Comparison of ENCODE assay signal across 18 mouse cellular contexts in genomic region chr6:113541610-113542009, GRCm38 (mm10). TPM values are rescaled to one million over a fixed set of nuclear protein-coding genes. Genes with fewer than 3 reads are reported as not detected.
"Had no signal": no experiment of that assay in that cellular context is flagged by ENCODE, and none has a peak within 500 bp of the region (broad histone marks: within the 10 kb centered on the region; RNA-seq: fewer than 3 reads in every experiment).

No protein-coding gene starts in this region.

- H3K9ac ChIP-seq: limb, embryonic 13.5 days; lung, embryonic 14.5 days; midbrain, embryonic 15.5 days; neural tube, embryonic 12.5 days had no signal

- H3K27ac ChIP-seq: limb, embryonic 13.5 days; macrophage; midbrain, embryonic 15.5 days; neural tube, embryonic 12.5 days had no signal

- H3K4me1 ChIP-seq: limb, embryonic 13.5 days; megakaryocyte, embryonic 14.5 days; midbrain, embryonic 15.5 days; neural tube, embryonic 12.5 days had no signal

- H3K4me2 ChIP-seq: limb, embryonic 13.5 days; lung, embryonic 14.5 days; midbrain, embryonic 11.5 days; midbrain, embryonic 15.5 days; neural tube, embryonic 12.5 days had no signal

- H3K36me3 ChIP-seq: midbrain, embryonic 15.5 days had no signal

- ATAC-seq: midbrain, embryonic 15.5 days had no signal

- H3K4me3 ChIP-seq: limb, embryonic 13.5 days; megakaryocyte, embryonic 14.5 days; midbrain, embryonic 15.5 days; neural tube, embryonic 12.5 days had no signal

- H3K9me3 ChIP-seq: limb, embryonic 13.5 days; megakaryocyte, embryonic 14.5 days; midbrain, embryonic 15.5 days; neural tube, embryonic 12.5 days had no signal

- DNase-seq: kidney, adult 8-10 months; kidney, postnatal 14 days; layer of hippocampus, postnatal 36 days; lung, embryonic 14.5 days; lung, postnatal 10 days; thymus, adult 18-20 months; thymus, postnatal 14 days had no signal

- H3K27me3 ChIP-seq: limb, embryonic 13.5 days; megakaryocyte, embryonic 14.5 days; midbrain, embryonic 15.5 days; neural tube, embryonic 12.5 days had no signal

RNA-seq across cellular contexts. Expression of gene Prrt3, which starts 39.9 kb away (rescaled TPM):
- total RNA-seq: monocyte, adult 5-6 weeks; neutrophil, adult 5-6 weeks had no signal
- polyA plus RNA-seq: liver, adult 2 months; macrophage had no signal

RNA-seq across cellular contexts. Expression of gene Fancd2os, which starts 58.9 kb away (rescaled TPM):
- total RNA-seq: liver, adult 2 months; monocyte, adult 5-6 weeks; neutrophil, adult 5-6 weeks had no signal
- polyA plus RNA-seq: large intestine, adult 2 months; limb, embryonic 13.5 days; liver, adult 2 months; liver, embryonic 16.5 days; macrophage had no signal
